Mouse (Mus musculus) ZHBTc4 (cell line): Measurements from ENCODE around the gene Uck2.

Source experiments
- DNase-seq: peaks from one replicate; pipeline ENCODE4 v3.0.0-alpha.2; 2011; ENCODE audit warnings: low read depth, low spot score

The Uck2 gene

GRCm38 (mm10) chr1:167283441-167284257 is 1.5 kb downstream of the Uck2 start:
- DNase-seq: peak; percentile 69

- no peak for DNase-seq
Measured at GRCm38 (mm10) chr1:167282768-167283167, 2.4 kb downstream of the Uck2 start.

- DNase-seq: peak; percentile 57
Measured at GRCm38 (mm10) chr1:167282112-167282511, 3.0 kb downstream of the Uck2 start.

- peak; percentile 36 for DNase-seq
Measured at GRCm38 (mm10) chr1:167280061-167280460, 5.1 kb downstream of the Uck2 start.

- DNase-seq: peak; percentile 69
Measured at GRCm38 (mm10) chr1:167279160-167279715, 5.9 kb downstream of the Uck2 start.

GRCm38 (mm10) chr1:167278395-167278794 is 6.7 kb downstream of the Uck2 start:
- no peak for DNase-seq

- peak; percentile 91 for DNase-seq
Measured at GRCm38 (mm10) chr1:167274646-167275390, 10.3 kb downstream of the Uck2 start.

- peak; percentile 73 for DNase-seq
Measured at GRCm38 (mm10) chr1:167273380-167274163, 11.5 kb downstream of the Uck2 start.

- no peak for DNase-seq
Measured at GRCm38 (mm10) chr1:167271841-167272240, 13.3 kb downstream of the Uck2 start.

- DNase-seq: peak; percentile 88
Measured at GRCm38 (mm10) chr1:167271304-167271703, 13.8 kb downstream of the Uck2 start.

GRCm38 (mm10) chr1:167270342-167271111 is 14.6 kb downstream of the Uck2 start:
- peak; percentile 95 for DNase-seq

- peak; percentile 66 for DNase-seq
Measured at GRCm38 (mm10) chr1:167269856-167270270, 15.3 kb downstream of the Uck2 start.

GRCm38 (mm10) chr1:167269350-167269811 is 15.7 kb downstream of the Uck2 start:
- DNase-seq: no peak

GRCm38 (mm10) chr1:167268360-167269063 is 16.6 kb downstream of the Uck2 start:
- no peak for DNase-seq

- DNase-seq: no peak
Measured at GRCm38 (mm10) chr1:167266720-167267119, 18.4 kb downstream of the Uck2 start.

GRCm38 (mm10) chr1:167265366-167265765 is 19.8 kb downstream of the Uck2 start:
- no peak for DNase-seq

- no peak for DNase-seq
Measured at GRCm38 (mm10) chr1:167262489-167263041, 22.6 kb downstream of the Uck2 start.

GRCm38 (mm10) chr1:167261750-167262149 is 23.4 kb downstream of the Uck2 start:
- no peak for DNase-seq

- DNase-seq: peak; percentile 63
Measured at GRCm38 (mm10) chr1:167259702-167260101, 25.4 kb downstream of the Uck2 start.
